In the genomic region with DNA sequence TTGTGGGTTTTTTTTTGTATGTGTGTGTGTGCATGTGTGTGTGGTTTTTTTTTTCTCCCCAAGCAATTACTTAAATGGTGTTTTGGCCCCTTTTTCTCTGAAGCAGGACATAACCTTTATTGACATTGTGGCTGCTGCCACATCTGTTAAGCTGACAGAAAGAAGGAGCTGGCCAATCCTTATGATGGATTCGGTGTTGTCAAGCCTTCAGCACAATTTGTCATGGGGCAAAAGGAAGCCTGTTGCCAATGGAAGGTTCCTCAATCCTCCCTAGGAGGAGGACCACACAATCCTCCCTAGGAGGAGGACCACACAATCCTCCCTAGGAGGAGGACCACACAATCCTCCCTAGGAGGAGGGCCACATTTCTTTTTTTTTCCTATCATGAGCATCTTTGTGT, we compare ENCODE assay signal across 26 mouse cellular contexts.
DNase-seq lines count a peak whose midpoint lies in the region; ATAC-seq and TF ChIP-seq lines count a peak whose summit lies in the region.
"Had no signal": no experiment of that assay in that cellular context is flagged by ENCODE, and none has a peak within 500 bp of the region (broad histone marks: within the 10 kb centered on the region; RNA-seq: fewer than 3 reads in every experiment).

No protein-coding gene starts in this region.

- H3K27me3 ChIP-seq in intestine, embryonic 14.5 days (replicated peaks; ENCODE audit: control insufficient read depth, insufficient read depth, low read length): no peaks in the 10 kb centered on the region
- H3K27me3 ChIP-seq in intestine, postnatal 0 days (replicated peaks; ENCODE audit: control insufficient read depth, insufficient read depth, low read length): no peaks in the 10 kb centered on the region
- no peaks in the 10 kb centered on the region for H3K27me3 ChIP-seq in hindbrain, embryonic 12.5 days
- H3K27me3 ChIP-seq: embryonic facial prominence, embryonic 12.5 days; forebrain, embryonic 13.5 days; hindbrain, embryonic 15.5 days; intestine, embryonic 15.5 days; liver, embryonic 15.5 days; midbrain, embryonic 15.5 days; neural tube, embryonic 12.5 days had no signal

- H3K4me3 ChIP-seq in intestine, embryonic 14.5 days (ENCODE audit: low read depth, low read length): no peak overlapping the region
- H3K4me3 ChIP-seq in intestine, postnatal 0 days (ENCODE audit: low read depth, low read length): no peak overlapping the region
- H3K4me3 ChIP-seq in lung, adult 2 months (replicated peaks; ENCODE audit: extremely low read depth, low read depth, low read length): no peak overlapping the region
- H3K4me3 ChIP-seq in hindbrain, embryonic 12.5 days: no peak overlapping the region
- H3K4me3 ChIP-seq: embryonic facial prominence, embryonic 12.5 days; erythroblast, embryonic 14.5 days; forebrain, embryonic 13.5 days; gastrocnemius, adult 2 months; hindbrain, embryonic 15.5 days; intestine, embryonic 15.5 days; limb, embryonic 10.5 days; liver, embryonic 15.5 days; midbrain, embryonic 15.5 days; neural tube, embryonic 12.5 days had no signal

- WGBS in intestine, embryonic 14.5 days: 52% methylated on average over 1 of the region's 1 CpGs
- 66% methylated on average over 1 of the region's 1 CpGs for WGBS in intestine, postnatal 0 days
- WGBS in lung, adult 2 months: 50% methylated on average over 1 of the region's 1 CpGs
- 91% methylated on average over 1 of the region's 1 CpGs for WGBS in hindbrain, embryonic 12.5 days

- no peak overlapping the region for H3K9ac ChIP-seq in intestine, embryonic 14.5 days (ENCODE audit: low read length)
- no peak overlapping the region for H3K9ac ChIP-seq in intestine, postnatal 0 days (ENCODE audit: low read depth, low read length)
- no peak overlapping the region for H3K9ac ChIP-seq in hindbrain, embryonic 12.5 days
- H3K9ac ChIP-seq: embryonic facial prominence, embryonic 12.5 days; forebrain, embryonic 13.5 days; hindbrain, embryonic 15.5 days; intestine, embryonic 15.5 days; liver, embryonic 15.5 days; midbrain, embryonic 15.5 days; neural tube, embryonic 12.5 days had no signal

- peaks cover 14% of the 10 kb centered on the region for H3K4me1 ChIP-seq in intestine, embryonic 14.5 days (replicated peaks; ENCODE audit: control insufficient read depth, insufficient read depth, low read length)
- no peaks in the 10 kb centered on the region for H3K4me1 ChIP-seq in intestine, postnatal 0 days (replicated peaks; ENCODE audit: control insufficient read depth, insufficient read depth, low read length)
- H3K4me1 ChIP-seq in lung, adult 2 months (ENCODE audit: control insufficient read depth, insufficient read depth, low read length): peaks cover under 1% of the 10 kb centered on the region; the same call in 1 of the 2 replicates
- H3K4me1 ChIP-seq in hindbrain, embryonic 12.5 days: no peaks in the 10 kb centered on the region
- H3K4me1 ChIP-seq: forebrain, embryonic 13.5 days; hindbrain, embryonic 15.5 days; intestine, embryonic 15.5 days; liver, embryonic 15.5 days; midbrain, embryonic 15.5 days; neural tube, embryonic 12.5 days had no signal

- no peaks in the 10 kb centered on the region for H3K36me3 ChIP-seq in intestine, embryonic 14.5 days (ENCODE audit: control insufficient read depth, insufficient read depth, low read length)
- no peaks in the 10 kb centered on the region for H3K36me3 ChIP-seq in intestine, postnatal 0 days (ENCODE audit: control insufficient read depth, insufficient read depth)
- H3K36me3 ChIP-seq in hindbrain, embryonic 12.5 days: no peaks in the 10 kb centered on the region
- H3K36me3 ChIP-seq: embryonic facial prominence, embryonic 12.5 days; hindbrain, embryonic 15.5 days; intestine, embryonic 15.5 days; limb, embryonic 10.5 days; liver, embryonic 15.5 days; midbrain, embryonic 15.5 days; neural tube, embryonic 12.5 days had no signal

- no peak for TF ChIP-seq CTCF in intestine, postnatal 0 days (IDR thresholded peaks at IDR 0.05; ENCODE audit: low read depth)
- TF ChIP-seq CTCF in lung, adult 2 months (IDR thresholded peaks at IDR 0.05; ENCODE audit: insufficient read depth, low read length): no peak

- no peak for DNase-seq in intestine, embryonic 14.5 days (ENCODE audit: low spot score)
- DNase-seq in lung, postnatal 36 days: peak; percentile 23
- DNase-seq in lung, adult 2 months: no peak
- peak; percentile 45 for DNase-seq in kidney, adult 9 months
- DNase-seq in kidney, postnatal 36 days: peak; percentile 22 to 44
- DNase-seq in layer of hippocampus, postnatal 10 days (ENCODE audit: low spot score in 2 of 2): no peak
- DNase-seq: cerebellum, adult 2 months; cerebellum, postnatal 25 days; gastrocnemius, adult 2 months; heart, postnatal 4 days; liver; retina, postnatal 1 day; right cerebral cortex, postnatal 25 days; thymus, adult 18-20 months had no signal

- H3K4me2 ChIP-seq in intestine, embryonic 14.5 days (ENCODE audit: low read length): no peak overlapping the region
- H3K4me2 ChIP-seq in intestine, postnatal 0 days (replicated peaks; ENCODE audit: low read depth): no peak overlapping the region
- H3K4me2 ChIP-seq in hindbrain, embryonic 12.5 days (replicated peaks): no peak overlapping the region
- H3K4me2 ChIP-seq: embryonic facial prominence, embryonic 12.5 days; forebrain, embryonic 13.5 days; hindbrain, embryonic 15.5 days; intestine, embryonic 15.5 days; liver, embryonic 15.5 days; midbrain, embryonic 15.5 days; neural tube, embryonic 12.5 days had no signal

- no peaks in the 10 kb centered on the region for H3K9me3 ChIP-seq in intestine, embryonic 14.5 days (ENCODE audit: control insufficient read depth, low read length)
- H3K9me3 ChIP-seq in intestine, postnatal 0 days (ENCODE audit: control insufficient read depth): no peaks in the 10 kb centered on the region
- H3K9me3 ChIP-seq in hindbrain, embryonic 12.5 days (replicated peaks): no peaks in the 10 kb centered on the region
- H3K9me3 ChIP-seq: embryonic facial prominence, embryonic 12.5 days; forebrain, embryonic 13.5 days; intestine, embryonic 15.5 days; limb, embryonic 10.5 days; liver, embryonic 15.5 days; midbrain, embryonic 15.5 days; neural tube, embryonic 12.5 days had no signal

- TF ChIP-seq POLR2A in lung, adult 2 months (IDR thresholded peaks at IDR 0.05; ENCODE audit: borderline replicate concordance, extremely low read depth, low read depth, low read length): no peak

- H3K27ac ChIP-seq in intestine, embryonic 14.5 days (ENCODE audit: low read depth): peak overlapping the region; percentile 51
- no peak overlapping the region for H3K27ac ChIP-seq in intestine, postnatal 0 days (ENCODE audit: low read depth, low read length)
- H3K27ac ChIP-seq in hindbrain, embryonic 12.5 days: no peak overlapping the region
- H3K27ac ChIP-seq: embryonic facial prominence, embryonic 12.5 days; forebrain, embryonic 13.5 days; gastrocnemius, adult 2 months; hindbrain, embryonic 15.5 days; intestine, embryonic 15.5 days; limb, embryonic 10.5 days; liver, embryonic 15.5 days; macrophage; midbrain, embryonic 15.5 days; neural tube, embryonic 12.5 days had no signal

- no peak for ATAC-seq in intestine, embryonic 14.5 days (replicated peaks; ENCODE audit: low FRiP score, low TSS enrichment, low read depth)
- ATAC-seq in intestine, postnatal 0 days: no peak
- ATAC-seq in hindbrain, embryonic 12.5 days (ENCODE audit: low FRiP score): no peak
- ATAC-seq: forebrain, embryonic 13.5 days; midbrain, embryonic 15.5 days had no signal

Comparison
In these comparisons a context has a peak if more than half of its experiments do, and no peak if none do; other contexts are left out.
1. DNase-seq: peak in lung, postnatal 36 days (single experiment), kidney, adult 9 months (single experiment) and kidney, postnatal 36 days (2 of 2); none in intestine, embryonic 14.5 days (single experiment), lung, adult 2 months (single experiment) and layer of hippocampus, postnatal 10 days (0 of 2).